Mouse (Mus musculus) small intestine, adult 2 months (tissue): ENCODE measurements around the gene Stat6. TPM values are rescaled to one million over a fixed set of nuclear protein-coding genes. Genes with fewer than 3 reads are reported as not detected.
A peak's percentile ranks its signal among the peaks of the same experiment; 100 is the strongest.

Experiments
- H3K27ac ChIP-seq: fragments of 200-500 bp; 2 replicates; pipeline ENCODE4 v1.5.1; 2012; ENCODE audit warnings: low read depth, low read length, control low read depth, inconsistent platforms; ENCODE audit not compliant: insufficient read depth
- H3K27me3 ChIP-seq: fragments of 200-500 bp; 2 replicates; pipeline ENCODE4 v1.6.1; 2012; ENCODE audit warnings: mild to moderate bottlenecking, moderate library complexity, low read length, inconsistent platforms; ENCODE audit not compliant: control insufficient read depth, insufficient read depth
- H3K36me3 ChIP-seq: fragments of 200-500 bp; 2 replicates; pipeline ENCODE4 v1.6.1; 2012; ENCODE audit warnings: mild to moderate bottlenecking, low read length, control low read depth, inconsistent platforms; ENCODE audit not compliant: control insufficient read depth, insufficient read depth
- H3K4me1 ChIP-seq: fragments of 200-500 bp; 2 replicates; pipeline ENCODE4 v1.6.1; 2012; ENCODE audit warnings: low read length, inconsistent platforms, mixed read lengths; ENCODE audit not compliant: control insufficient read depth, insufficient read depth, insufficient read length
- H3K4me3 ChIP-seq: fragments of 200-500 bp; 2 replicates; pipeline ENCODE4 v1.5.1; 2012; ENCODE audit warnings: low read depth, mild to moderate bottlenecking, control low read depth, inconsistent platforms, low read length, moderate library complexity
- CTCF ChIP-seq: fragments of 200-500 bp; IDR thresholded peaks from 2 replicates; pipeline ENCODE4 v1.5.1; 2012; ENCODE audit warnings: low read depth, mild to moderate bottlenecking, control low read depth, inconsistent platforms, low read length, moderate library complexity, mixed read lengths; ENCODE audit not compliant: insufficient replicate concordance, insufficient read length; ENCODE audit errors: extremely low read depth
- POLR2A ChIP-seq: fragments of 200-500 bp; IDR thresholded peaks from 2 replicates; pipeline ENCODE4 v1.6.1; 2012; ENCODE audit warnings: low read depth, mild to moderate bottlenecking, control low read depth, inconsistent platforms, low read length, moderate library complexity
- WGBS: fragments of 180-500 bp; shearing (Covaris S2); methylation state at CpG from one replicate; pipeline ENCODE4 v1.1.7; 2018; 5-methylcytosine and 5-hydroxymethylcytosine counted together
- polyA plus RNA-seq: library from polyadenylated mRNA; depleted of rRNA; stranded (reverse); fragments of >200 nt; gene quantifications from 2 replicates; pipeline ENCODE4 v1.2.3, GENCODE M21; 2012

The Stat6 gene
- polyA plus RNA-seq, 1 experiment: 101 TPM

GRCm38 (mm10) chr10:127675859-127676398, 33.1 kb downstream of the Stat6 start:
- Histone ChIP-seq H3K27ac (peak overlapping the region; percentile 83; the same call in 1 of the 2 replicates), H3K4me1 (0 out of 2 replicates have a peak, but pooled peaks cover 3% of the 10 kb centered on the region), H3K36me3 (no peaks in the 10 kb centered on the region), H3K4me3 (no peak overlapping the region), H3K27me3 (no peaks in the 10 kb centered on the region)
- WGBS: 36% methylated on average over 5 of the region's 5 CpGs
- TF ChIP-seq POLR2A: no peak
- TF ChIP-seq CTCF: no peak

GRCm38 (mm10) chr10:127676691-127677548, 34.1 kb downstream of the Stat6 start:
- H3K27me3 ChIP-seq: no peaks in the 10 kb centered on the region
- under 1% methylated on average over 68 of the region's 71 CpGs for WGBS
- peak overlapping the region; percentile 88 for H3K4me3 ChIP-seq
- H3K4me1 ChIP-seq: 0 out of 2 replicates have a peak, but pooled peaks cover 3% of the 10 kb centered on the region
- H3K36me3 ChIP-seq: no peaks in the 10 kb centered on the region
- peak overlapping the region; percentile 83 for H3K27ac ChIP-seq
- TF ChIP-seq CTCF (no peak), POLR2A (0 out of 2 replicates have a peak, but pooled peaks have one; percentile 16)

- peak overlapping the region; percentile 88 for H3K4me3 ChIP-seq
- 0 out of 2 replicates have a peak, but pooled peaks cover 3% of the 10 kb centered on the region for H3K4me1 ChIP-seq
- 3% methylated on average over 14 of the region's 14 CpGs for WGBS
- no peaks in the 10 kb centered on the region for H3K36me3 ChIP-seq
- H3K27me3 ChIP-seq: no peaks in the 10 kb centered on the region
- TF ChIP-seq POLR2A: no peak
- peak; percentile 77; the same call in 1 of the 2 replicates for TF ChIP-seq CTCF
- H3K27ac ChIP-seq: peak overlapping the region; percentile 65
These were observed 35.0 kb downstream of the Stat6 start for GRCm38 (mm10) chr10:127677591-127678336.

- H3K27ac ChIP-seq: no peak overlapping the region
- WGBS: 90% methylated on average over 1 of the region's 1 CpGs
- H3K4me1 ChIP-seq: 0 out of 2 replicates have a peak, but pooled peaks cover 3% of the 10 kb centered on the region
- no peaks in the 10 kb centered on the region for H3K36me3 ChIP-seq
- no peaks in the 10 kb centered on the region for H3K27me3 ChIP-seq
- TF ChIP-seq POLR2A (no peak), CTCF (no peak)
- H3K4me3 ChIP-seq: no peak overlapping the region
These were observed 36.4 kb downstream of the Stat6 start for GRCm38 (mm10) chr10:127679208-127679607.

- H3K27ac ChIP-seq: no peak overlapping the region
- H3K4me1 ChIP-seq: 0 out of 2 replicates have a peak, but pooled peaks cover 3% of the 10 kb centered on the region
- WGBS: 83% methylated on average over 3 of the region's 3 CpGs
- no peaks in the 10 kb centered on the region for H3K36me3 ChIP-seq
- no peak for TF ChIP-seq CTCF
- TF ChIP-seq POLR2A: no peak
- no peaks in the 10 kb centered on the region for H3K27me3 ChIP-seq
- H3K4me3 ChIP-seq: no peak overlapping the region
These were observed 37.1 kb downstream of the Stat6 start for GRCm38 (mm10) chr10:127679881-127680280.

- no peaks in the 10 kb centered on the region for H3K4me1 ChIP-seq
- no peaks in the 10 kb centered on the region for H3K27me3 ChIP-seq
- H3K27ac ChIP-seq: no peak overlapping the region
- no peaks in the 10 kb centered on the region for H3K36me3 ChIP-seq
- 90% methylated on average over 6 of the region's 6 CpGs for WGBS
- TF ChIP-seq CTCF (no peak), POLR2A (no peak)
- no peak overlapping the region for H3K4me3 ChIP-seq
These were observed 40.1 kb downstream of the Stat6 start for GRCm38 (mm10) chr10:127682886-127683285.
